Mouse (Mus musculus) midbrain, embryonic 16.5 days (tissue): ENCODE measurements around the gene Emid1. TPM values are rescaled to one million over a fixed set of nuclear protein-coding genes. Genes with fewer than 3 reads are reported as not detected.

ENCODE experiments used
- ATAC-seq: fragments of 200-750 bp; cut with Nextera tagmentation; 2 replicates; pipeline ENCODE4 v1.8.0; 2017; ENCODE audit warnings: moderate TSS enrichment
- H3K27ac ChIP-seq: fragments of 300-500 bp; sonication (generic); 2 replicates; pipeline ENCODE4 v1.5.1; 2014; ENCODE audit warnings: mild to moderate bottlenecking, low read length, mixed read lengths
- H3K27me3 ChIP-seq: fragments of 300-500 bp; sonication (generic); 2 replicates; pipeline ENCODE4 v1.6.1; 2014; ENCODE audit warnings: low read depth, low read length, mixed read lengths; ENCODE audit not compliant: control insufficient read depth, insufficient read depth
- H3K36me3 ChIP-seq: fragments of 300-500 bp; sonication (generic); 2 replicates; pipeline ENCODE4 v1.6.1; 2014; ENCODE audit warnings: mild to moderate bottlenecking, low read length, moderate library complexity, mixed read lengths; ENCODE audit not compliant: control insufficient read depth, insufficient read depth
- H3K4me1 ChIP-seq: fragments of 300-500 bp; sonication (generic); 2 replicates; pipeline ENCODE4 v1.6.1; 2014; ENCODE audit warnings: mild to moderate bottlenecking, low read length, mixed read lengths; ENCODE audit not compliant: control insufficient read depth, insufficient read depth
- H3K4me2 ChIP-seq: fragments of 300-500 bp; sonication (generic); 2 replicates; pipeline ENCODE4 v1.6.1; 2014; ENCODE audit warnings: mild to moderate bottlenecking, low read length, mixed read lengths
- H3K4me3 ChIP-seq: fragments of 300-500 bp; sonication (generic); 2 replicates; pipeline ENCODE4 v1.5.1; 2014; ENCODE audit warnings: low read depth, mild to moderate bottlenecking, low read length, moderate library complexity, mixed read lengths
- H3K9ac ChIP-seq: fragments of 300-500 bp; sonication (generic); 2 replicates; pipeline ENCODE4 v1.6.1; 2014; ENCODE audit warnings: low read depth, low read length, mixed read lengths
- H3K9me3 ChIP-seq: fragments of 300-500 bp; sonication (generic); replicated peaks from 2 replicates; pipeline ENCODE4 v1.6.1; 2014; ENCODE audit warnings: mild to moderate bottlenecking, low read length, mixed read lengths; ENCODE audit not compliant: control insufficient read depth, poor library complexity, severe bottlenecking
- WGBS: fragments of 180-500 bp; shearing (Covaris S2); extraction: QIAGEN DNeasy Blood & Tissue Kit; methylation state at CpG from one replicate; pipeline ENCODE4 v1.1.7; 2014; 5-methylcytosine and 5-hydroxymethylcytosine counted together
- polyA plus RNA-seq: library from polyadenylated mRNA; unstranded; fragments of >200 nt; fragmentation: Nextera tagmentation; extraction: Ambion mirVana; gene quantifications from 2 replicates; pipeline ENCODE4 v1.2.1, GENCODE M21; 2015

Emid1 gene
- 9.5 and 12.4 TPM in 2 replicates for polyA plus RNA-seq

DNA sequence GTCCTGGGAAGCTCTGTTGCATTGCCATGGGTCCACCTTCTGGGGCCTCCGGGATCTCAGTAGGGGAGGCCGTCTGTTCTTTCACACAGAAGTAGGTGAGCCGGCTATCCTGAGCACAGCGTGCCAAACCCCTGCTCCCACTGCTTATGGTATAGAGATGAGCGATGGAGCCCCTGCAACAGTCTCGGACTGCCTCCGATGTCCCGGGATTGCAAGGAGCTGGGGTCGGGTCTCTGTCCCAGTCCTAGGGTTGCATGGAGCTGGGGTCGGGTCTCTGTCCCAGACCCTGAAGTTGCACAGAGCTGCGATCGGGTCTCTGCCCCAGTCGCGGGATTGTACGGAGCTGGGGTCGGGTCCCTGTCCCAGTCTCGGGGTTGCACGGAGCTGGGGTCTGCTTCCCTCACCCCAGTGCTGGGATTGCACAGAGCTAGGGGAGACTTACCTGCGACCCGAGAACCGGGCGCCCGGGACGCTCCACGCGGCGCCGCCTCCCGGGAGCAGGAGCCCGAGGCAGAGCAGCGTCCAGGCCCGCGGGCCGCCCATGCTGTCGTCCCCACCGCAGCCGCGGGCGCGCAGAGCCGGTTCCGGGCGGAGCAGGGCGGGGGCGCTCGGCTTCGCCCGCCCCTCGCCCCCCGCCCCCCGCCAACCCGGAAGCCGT, at the start of gene Emid1:
Gene Emid1, minus strand, starts transcription at position 578 of the 658 bp plus-strand sequence.
- Histone ChIP-seq H3K27me3 (peaks cover 4% of the 10 kb centered on the region), H3K4me3 (peak within 1 kb of the TSS; percentile 49), H3K9me3 (no peaks in the 10 kb centered on the region), H3K36me3 (no peaks in the 10 kb centered on the region), H3K4me1 (peaks cover 14% of the 10 kb centered on the region), H3K27ac (no peak within 1 kb of the TSS), H3K4me2 (peak within 1 kb of the TSS; percentile 93), H3K9ac (peak within 1 kb of the TSS; percentile 78)
- 2% methylated on average over 30 of the region's 53 CpGs for WGBS
- 0 out of 2 replicates have a peak, but pooled peaks have one; percentile 21 for ATAC-seq

DNA sequence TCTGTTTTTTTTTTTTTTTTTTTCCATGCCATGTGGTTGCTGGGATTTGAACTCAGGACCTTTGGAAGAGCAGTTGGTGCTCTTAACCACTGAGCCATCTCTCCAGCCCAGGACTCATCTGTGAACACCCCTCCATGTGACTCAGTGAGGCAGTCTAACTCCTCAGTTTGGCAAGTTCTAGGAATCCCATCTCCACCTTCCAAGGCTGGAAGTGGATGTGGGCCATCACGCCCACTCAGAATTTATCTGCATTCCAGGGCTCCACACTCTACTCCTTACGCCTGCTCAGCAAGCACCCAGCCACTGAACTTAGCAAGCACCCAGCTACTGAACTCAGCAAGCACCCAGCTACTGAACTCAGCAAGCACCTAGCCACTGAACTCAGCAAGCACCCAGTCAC, 47.8 kb upstream of the Emid1 start:
- WGBS: 98% methylated on average over 2 of the region's 2 CpGs
- Histone ChIP-seq H3K36me3 (no peaks in the 10 kb centered on the region), H3K4me2 (no peak overlapping the region), H3K9ac (no peak overlapping the region), H3K9me3 (no peaks in the 10 kb centered on the region), H3K27me3 (no peaks in the 10 kb centered on the region), H3K27ac (no peak overlapping the region), H3K4me3 (no peak overlapping the region), H3K4me1 (no peaks in the 10 kb centered on the region)
- ATAC-seq: no peak

DNA sequence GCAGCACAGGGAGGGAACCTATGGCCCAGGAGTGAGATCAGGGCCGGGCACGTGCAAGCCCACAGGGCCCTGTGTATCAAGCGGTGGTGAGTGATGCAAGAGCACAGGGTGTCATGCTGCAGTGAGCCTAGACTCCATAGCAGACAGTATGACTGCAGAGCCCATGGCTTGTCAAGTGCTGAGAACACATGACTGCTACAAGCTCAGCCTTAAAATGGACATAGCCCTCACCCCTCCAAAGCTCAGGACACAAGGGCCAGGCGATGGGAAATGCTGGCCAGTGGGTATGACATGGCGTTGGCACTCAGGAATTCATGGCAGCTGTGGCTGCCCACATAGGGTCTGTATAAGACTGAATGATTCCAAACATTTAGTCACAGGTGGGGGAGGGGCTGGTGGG, 45.0 kb upstream of the Emid1 start:
- Histone ChIP-seq H3K36me3 (no peaks in the 10 kb centered on the region), H3K27me3 (no peaks in the 10 kb centered on the region), H3K4me2 (no peak overlapping the region), H3K4me1 (no peaks in the 10 kb centered on the region), H3K9me3 (no peaks in the 10 kb centered on the region), H3K4me3 (no peak overlapping the region), H3K27ac (no peak overlapping the region), H3K9ac (no peak overlapping the region)
- ATAC-seq: no peak
- 88% methylated on average over 5 of the region's 5 CpGs for WGBS

DNA sequence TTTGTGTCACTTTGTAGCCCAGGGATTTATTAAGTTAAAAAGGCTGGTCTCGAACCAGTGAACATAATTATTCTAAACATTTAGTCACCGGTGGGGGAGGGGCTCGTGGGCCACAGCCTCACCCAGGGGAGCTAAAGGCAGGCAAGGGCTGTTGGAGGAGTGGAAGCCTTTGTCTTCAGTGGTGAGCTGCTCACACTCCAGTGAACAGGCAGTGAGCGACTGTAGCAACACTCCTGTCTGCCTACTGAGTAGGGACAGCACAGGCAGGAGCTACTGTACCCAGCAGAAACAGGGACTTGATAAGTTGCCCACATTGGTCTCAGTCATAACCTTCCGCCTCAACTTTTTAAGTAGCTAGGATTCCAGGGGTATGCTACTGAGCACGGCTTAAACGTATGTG, 44.5 kb upstream of the Emid1 start:
- no peak for ATAC-seq
- no peaks in the 10 kb centered on the region for H3K27me3 ChIP-seq
- H3K9ac ChIP-seq: no peak overlapping the region
- no peaks in the 10 kb centered on the region for H3K36me3 ChIP-seq
- WGBS: 59% methylated on average over 7 of the region's 7 CpGs
- H3K4me1 ChIP-seq: no peaks in the 10 kb centered on the region
- H3K4me3 ChIP-seq: no peak overlapping the region
- H3K27ac ChIP-seq: no peak overlapping the region
- H3K4me2 ChIP-seq: no peak overlapping the region
- H3K9me3 ChIP-seq: no peaks in the 10 kb centered on the region

DNA sequence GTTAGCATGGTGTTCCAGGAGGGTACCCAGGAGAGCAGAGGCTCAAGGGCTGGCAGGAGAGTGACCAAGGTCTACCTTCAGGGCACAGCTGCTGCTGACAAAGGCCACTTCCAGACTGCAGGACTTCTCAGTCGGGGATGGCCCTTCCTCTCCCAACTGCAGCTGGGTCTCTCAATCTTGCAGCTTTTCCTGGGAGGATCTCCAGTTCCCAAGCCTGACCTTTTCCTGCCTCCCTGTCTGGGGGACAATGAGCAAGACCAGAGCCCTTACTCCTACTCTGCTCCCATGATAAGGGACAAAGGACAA, 41.5 kb upstream of the Emid1 start:
- Histone ChIP-seq H3K9me3 (no peaks in the 10 kb centered on the region), H3K9ac (no peak overlapping the region), H3K27ac (no peak overlapping the region), H3K4me3 (no peak overlapping the region), H3K36me3 (no peaks in the 10 kb centered on the region), H3K4me1 (peaks cover 4% of the 10 kb centered on the region; the same call in 1 of the 2 replicates), H3K27me3 (no peaks in the 10 kb centered on the region), H3K4me2 (no peak overlapping the region)
- WGBS: 62% methylated on average over 1 of the region's 1 CpGs
- no peak for ATAC-seq

DNA sequence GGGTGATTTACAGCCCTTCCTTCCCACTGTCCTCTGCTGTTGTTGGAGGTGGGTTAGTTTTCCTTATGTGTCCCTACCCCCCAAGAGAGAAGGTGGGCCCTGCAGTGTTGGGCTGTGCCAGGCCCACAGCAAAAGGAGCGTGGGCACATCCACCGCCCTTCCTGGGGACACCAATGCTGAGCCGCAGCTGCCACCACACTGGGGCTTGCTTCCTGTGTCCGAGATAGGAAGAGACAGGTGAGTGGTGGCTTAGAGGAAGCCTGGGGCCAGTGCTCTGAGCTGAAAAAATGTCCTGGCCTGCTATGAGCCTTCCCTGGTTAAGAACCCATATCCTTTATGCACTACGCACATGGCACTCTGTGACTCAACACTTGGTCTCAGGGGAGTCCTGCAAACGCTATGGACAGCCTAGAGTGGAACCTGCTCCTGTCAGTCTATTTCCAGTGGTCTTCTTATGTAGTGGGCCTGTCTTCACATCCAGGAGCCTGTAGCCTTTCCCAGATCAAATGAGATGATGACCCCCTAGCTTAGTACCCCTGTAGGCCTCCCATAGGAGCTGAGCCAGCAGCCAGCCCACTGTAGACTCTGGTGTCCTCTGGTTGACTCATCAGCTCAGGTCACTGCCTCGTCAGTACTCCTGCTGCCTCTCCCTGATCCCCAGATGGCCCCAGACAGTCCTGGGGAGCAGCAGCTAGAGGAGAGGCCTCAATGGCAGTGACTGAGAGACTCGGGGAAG, 41.0 kb upstream of the Emid1 start:
- H3K27ac ChIP-seq: no peak overlapping the region
- no peak overlapping the region for H3K4me2 ChIP-seq
- ATAC-seq: no peak
- H3K27me3 ChIP-seq: no peaks in the 10 kb centered on the region
- H3K9ac ChIP-seq: no peak overlapping the region
- H3K9me3 ChIP-seq: no peaks in the 10 kb centered on the region
- H3K36me3 ChIP-seq: no peaks in the 10 kb centered on the region
- no peak overlapping the region for H3K4me3 ChIP-seq
- peaks cover 4% of the 10 kb centered on the region; the same call in 1 of the 2 replicates for H3K4me1 ChIP-seq
- WGBS: 90% methylated on average over 8 of the region's 8 CpGs

DNA sequence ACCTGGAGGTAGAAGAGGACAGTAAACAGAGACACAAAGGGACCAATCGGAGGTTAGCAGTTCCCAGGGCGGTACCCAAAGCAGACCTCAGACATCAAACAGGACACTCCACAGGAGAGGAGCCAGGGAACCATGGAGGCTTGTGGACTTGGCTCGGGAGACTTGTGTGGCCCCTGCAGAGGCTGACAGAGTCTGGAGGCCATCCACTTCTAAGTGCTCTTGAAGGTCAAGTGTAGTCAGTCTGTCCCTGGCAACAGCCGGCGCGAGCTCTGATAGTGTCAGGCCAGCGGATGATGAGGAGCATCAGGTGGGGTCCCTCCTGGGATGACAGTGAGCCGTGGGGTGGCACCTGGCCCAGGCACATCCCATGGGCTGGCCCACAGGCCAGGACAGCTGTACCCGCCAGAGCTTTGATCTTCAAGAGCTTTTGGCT, 40.0 kb upstream of the Emid1 start:
- ATAC-seq: no peak
- Histone ChIP-seq H3K4me2 (no peak overlapping the region), H3K9me3 (no peaks in the 10 kb centered on the region), H3K27me3 (no peaks in the 10 kb centered on the region), H3K9ac (no peak overlapping the region), H3K36me3 (no peaks in the 10 kb centered on the region), H3K27ac (no peak overlapping the region), H3K4me1 (peaks cover 4% of the 10 kb centered on the region; the same call in 1 of the 2 replicates), H3K4me3 (no peak overlapping the region)
- 62% methylated on average over 9 of the region's 9 CpGs for WGBS

DNA sequence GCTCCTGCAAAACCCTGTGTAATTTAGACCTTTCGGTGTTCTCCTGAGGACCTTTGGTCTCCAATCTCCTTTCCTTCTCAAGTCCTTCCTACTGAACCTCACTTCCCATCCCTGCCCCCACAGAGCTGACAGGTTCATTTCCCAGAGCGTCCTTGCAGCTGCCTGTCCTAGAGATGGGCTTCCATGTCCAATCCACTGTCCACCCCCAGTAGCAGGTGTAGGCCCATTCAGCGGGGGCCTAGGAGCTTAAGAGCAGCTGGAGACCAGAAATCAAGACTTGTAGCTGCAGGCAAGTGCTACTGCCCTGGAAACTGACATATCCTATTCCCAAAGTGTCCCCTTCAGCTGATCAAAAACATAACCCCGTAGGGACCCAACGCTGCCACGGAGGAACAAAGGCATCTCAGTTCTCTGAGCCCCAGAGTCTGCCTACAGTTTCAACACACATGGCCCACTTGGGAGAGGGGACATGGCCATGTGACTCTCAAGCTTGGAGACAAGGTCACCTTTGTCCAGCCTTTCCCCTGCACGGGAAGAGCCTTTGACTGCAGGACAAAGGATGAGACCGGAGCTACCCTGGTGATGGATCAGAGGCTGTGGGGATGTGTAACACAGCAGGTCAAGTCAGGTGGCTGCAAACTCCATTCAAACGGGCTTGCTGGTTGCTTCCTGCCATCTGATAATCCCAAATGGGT, 37.3 kb upstream of the Emid1 start:
- no peaks in the 10 kb centered on the region for H3K36me3 ChIP-seq
- no peak overlapping the region for H3K9ac ChIP-seq
- no peaks in the 10 kb centered on the region for H3K9me3 ChIP-seq
- H3K27ac ChIP-seq: 0 out of 2 replicates have a peak overlapping the region, but pooled peaks have one; percentile 32
- no peak overlapping the region for H3K4me3 ChIP-seq
- no peak overlapping the region for H3K4me2 ChIP-seq
- no peaks in the 10 kb centered on the region for H3K27me3 ChIP-seq
- no peak for ATAC-seq
- H3K4me1 ChIP-seq: peaks cover 6% of the 10 kb centered on the region
- WGBS: 46% methylated on average over 9 of the region's 9 CpGs

DNA sequence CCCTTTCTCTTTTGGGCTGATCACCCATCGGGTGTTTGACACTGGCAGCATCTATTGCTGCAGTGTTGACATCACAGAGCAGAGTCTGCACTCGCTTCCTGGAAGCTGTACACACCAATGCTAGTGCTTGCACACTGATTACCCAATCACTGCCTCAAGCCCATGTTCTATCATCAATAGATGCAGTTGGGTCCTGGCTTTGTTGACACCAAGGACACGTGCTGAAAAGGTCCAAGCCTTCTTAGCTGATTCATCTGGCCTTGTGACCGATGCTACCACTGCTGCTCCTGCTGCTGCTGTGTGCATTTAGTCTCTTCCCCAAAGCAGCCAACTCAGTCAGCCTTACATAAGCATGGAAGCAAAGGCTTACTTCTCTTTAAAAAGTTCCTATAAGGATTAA, 36.1 kb upstream of the Emid1 start:
- no peak for ATAC-seq
- Histone ChIP-seq H3K4me2 (no peak overlapping the region), H3K4me3 (no peak overlapping the region), H3K36me3 (no peaks in the 10 kb centered on the region), H3K27ac (no peak overlapping the region), H3K27me3 (no peaks in the 10 kb centered on the region), H3K9ac (no peak overlapping the region), H3K9me3 (no peaks in the 10 kb centered on the region), H3K4me1 (peaks cover 7% of the 10 kb centered on the region)
- WGBS: 87% methylated on average over 4 of the region's 4 CpGs
